Mouse (Mus musculus) embryonic facial prominence, embryonic 15.5 days (tissue): Measurements from ENCODE around the gene Grcc10. TPM values are rescaled to one million over a fixed set of nuclear protein-coding genes. Genes with fewer than 3 reads are reported as not detected.

Source experiments
- ATAC-seq: fragments of 200-750 bp; cut with Nextera tagmentation; 2 replicates; pipeline ENCODE4 v1.8.0; 2017; ENCODE audit warnings: low read depth, moderate TSS enrichment; ENCODE audit not compliant: insufficient number of reproducible peaks, low FRiP score, low TSS enrichment
- H3K27ac ChIP-seq: fragments of 300-500 bp; sonication (generic); replicated peaks from 2 replicates; pipeline ENCODE4 v1.5.1; 2015; ENCODE audit warnings: mild to moderate bottlenecking, inconsistent platforms
- H3K27me3 ChIP-seq: fragments of 300-500 bp; sonication (generic); 2 replicates; pipeline ENCODE4 v1.6.1; 2015; ENCODE audit warnings: inconsistent platforms
- H3K36me3 ChIP-seq: fragments of 300-500 bp; sonication (generic); 2 replicates; pipeline ENCODE4 v1.6.1; 2015; ENCODE audit warnings: mild to moderate bottlenecking, inconsistent platforms
- H3K4me1 ChIP-seq: fragments of 300-500 bp; sonication (generic); 2 replicates; pipeline ENCODE4 v1.6.1; 2015; ENCODE audit warnings: inconsistent platforms
- H3K4me2 ChIP-seq: fragments of 300-500 bp; sonication (generic); replicated peaks from 2 replicates; pipeline ENCODE4 v1.6.1; 2015; ENCODE audit warnings: mild to moderate bottlenecking, inconsistent platforms
- H3K4me3 ChIP-seq: fragments of 300-500 bp; sonication (generic); replicated peaks from 2 replicates; pipeline ENCODE4 v1.5.1; 2015; ENCODE audit warnings: mild to moderate bottlenecking, inconsistent platforms
- H3K9ac ChIP-seq: fragments of 300-500 bp; sonication (generic); 2 replicates; pipeline ENCODE4 v1.6.1; 2015; ENCODE audit warnings: inconsistent platforms
- H3K9me3 ChIP-seq: fragments of 300-500 bp; sonication (generic); replicated peaks from 2 replicates; pipeline ENCODE4 v1.6.1; 2016; ENCODE audit warnings: inconsistent platforms
- WGBS: fragments of 180-500 bp; shearing (Covaris S2); methylation state at CpG from one replicate; pipeline ENCODE4 v1.1.7; 2015; 5-methylcytosine and 5-hydroxymethylcytosine counted together
- polyA plus RNA-seq: library from polyadenylated mRNA; unstranded; fragments of >200 nt; fragmentation: Nextera tagmentation; extraction: Ambion mirVana; gene quantifications from 2 replicates; pipeline ENCODE4 v1.2.1, GENCODE M21; 2015

Gene Grcc10
- polyA plus RNA-seq, 1 experiment from 2014 or later: 416 TPM

DNA sequence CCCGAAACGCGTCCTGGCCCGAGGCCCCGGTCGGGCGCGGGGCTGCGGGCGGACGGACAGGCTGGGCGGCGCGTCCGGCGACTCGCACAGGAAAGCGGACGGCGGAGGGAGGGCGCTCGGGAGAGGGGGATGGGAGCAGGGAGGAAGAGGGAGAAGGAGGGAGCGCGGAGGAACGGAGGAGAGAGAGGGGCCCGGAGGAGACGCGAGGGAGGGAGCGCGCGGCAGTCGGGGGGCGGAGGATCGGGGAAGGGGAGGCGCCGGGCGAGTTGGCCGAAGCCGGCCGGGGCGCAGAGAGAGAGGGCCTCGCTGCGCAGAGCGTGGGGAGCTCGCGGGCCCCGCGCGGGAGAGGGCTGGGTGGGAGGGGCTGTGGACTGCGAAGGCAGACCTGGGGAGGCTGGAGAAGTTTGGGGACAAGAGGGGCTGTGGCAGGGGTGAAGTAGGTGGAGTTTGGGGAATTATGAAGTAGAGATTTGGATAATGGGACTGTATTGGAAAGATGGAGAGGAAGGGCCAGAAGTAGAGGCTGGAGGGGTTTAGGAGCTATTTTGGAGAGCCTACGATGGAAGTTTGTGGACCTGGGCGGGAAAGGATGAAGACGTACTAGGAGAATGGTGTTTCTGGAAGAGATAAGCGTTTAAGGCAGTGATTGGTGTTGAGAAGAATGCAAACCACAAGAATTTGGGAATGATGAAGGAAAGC, 15.6 kb upstream of the Grcc10 start:
- peaks cover 45% of the 10 kb centered on the region for H3K4me1 ChIP-seq

GRCm38 (mm10) chr6:124755831-124756595, 14.8 kb upstream of the Grcc10 start, which contains the start of the genes Gm45234 and Atn1:
Gene Gm45234 (minus strand): TSS chr6:124756021.
Gene Atn1 (minus strand): TSS chr6:124756524.
- peak; percentile 60 for ATAC-seq
- peak within 1 kb of the TSS; percentile 78 for H3K4me3 ChIP-seq
- peaks cover 45% of the 10 kb centered on the region for H3K4me1 ChIP-seq
- peak within 1 kb of the TSS; percentile 70 for H3K4me2 ChIP-seq
- H3K27ac ChIP-seq: peak within 1 kb of the TSS; percentile 98
- H3K27me3 ChIP-seq: no peaks in the 10 kb centered on the region
- H3K9ac ChIP-seq: peak within 1 kb of the TSS; percentile 83
- H3K9me3 ChIP-seq: no peaks in the 10 kb centered on the region
- no peaks in the 10 kb centered on the region for H3K36me3 ChIP-seq
- 0% methylated on average over 56 of the region's 100 CpGs for WGBS

More for the DNA sequence above, 15.6 kb upstream of the Grcc10 start:
- Histone ChIP-seq H3K27me3 (no peaks in the 10 kb centered on the region), H3K9me3 (no peaks in the 10 kb centered on the region), H3K4me3 (peak overlapping the region; percentile 78), H3K27ac (peak overlapping the region; percentile 98), H3K36me3 (no peaks in the 10 kb centered on the region), H3K4me2 (peak overlapping the region; percentile 70), H3K9ac (peak overlapping the region; percentile 83)
- ATAC-seq: peak; percentile 88
- under 1% methylated on average over 50 of the region's 54 CpGs for WGBS

DNA sequence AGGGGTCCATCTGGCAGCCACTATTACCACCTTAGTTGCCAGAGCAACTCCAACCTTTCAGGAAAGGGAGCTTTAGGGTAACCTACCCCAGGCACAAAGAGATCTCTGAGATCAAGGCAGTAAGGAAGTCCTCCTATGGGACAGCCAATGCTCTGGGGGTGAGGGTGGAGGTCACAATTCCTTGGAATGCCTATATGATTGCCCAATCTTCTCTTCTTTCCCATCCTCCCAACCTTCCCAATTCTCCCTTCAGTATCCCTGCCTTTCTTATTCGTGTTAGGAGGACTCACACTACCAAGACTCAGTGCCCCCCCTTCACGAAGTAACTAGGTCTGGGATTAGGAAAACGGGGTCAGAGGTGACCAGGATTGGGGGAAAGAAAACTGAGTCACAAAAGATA, 14.1 kb upstream of the Grcc10 start:
- H3K4me1 ChIP-seq: peaks cover 45% of the 10 kb centered on the region
- H3K27ac ChIP-seq: peak overlapping the region; percentile 98
- ATAC-seq: no peak
- 1% methylated on average over 3 of the region's 3 CpGs for WGBS
- peak overlapping the region; percentile 78 for H3K4me3 ChIP-seq
- no peaks in the 10 kb centered on the region for H3K9me3 ChIP-seq
- H3K4me2 ChIP-seq: peak overlapping the region; percentile 70
- no peaks in the 10 kb centered on the region for H3K36me3 ChIP-seq
- no peaks in the 10 kb centered on the region for H3K27me3 ChIP-seq
- H3K9ac ChIP-seq: peak overlapping the region; percentile 83

DNA sequence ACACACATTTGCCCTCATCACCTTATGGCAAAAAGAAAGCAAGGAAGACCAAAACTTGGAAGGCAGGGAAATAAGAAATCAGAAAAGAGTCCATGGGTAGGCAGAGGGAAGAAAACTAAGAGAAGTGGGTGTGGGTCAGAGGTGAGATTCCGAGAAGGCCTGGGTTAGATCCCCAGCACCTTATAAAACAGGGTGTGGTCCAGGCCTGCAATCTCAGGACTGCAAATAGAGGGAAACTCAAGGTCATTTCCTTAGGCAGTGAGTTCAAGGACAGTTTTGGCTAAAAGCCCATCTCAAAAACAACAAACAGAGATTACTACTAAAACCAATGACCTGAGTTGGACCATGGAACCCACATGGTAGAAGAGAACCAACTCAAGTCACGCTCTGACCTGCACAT, 12.7 kb upstream of the Grcc10 start:
- 83% methylated on average over 2 of the region's 2 CpGs for WGBS
- H3K9me3 ChIP-seq: no peaks in the 10 kb centered on the region
- no peak for ATAC-seq
- H3K27ac ChIP-seq: no peak overlapping the region
- H3K27me3 ChIP-seq: no peaks in the 10 kb centered on the region
- H3K4me3 ChIP-seq: 0 out of 2 replicates have a peak overlapping the region, but pooled peaks have one; percentile 78
- H3K4me2 ChIP-seq: no peak overlapping the region
- peaks cover 38% of the 10 kb centered on the region for H3K4me1 ChIP-seq
- H3K36me3 ChIP-seq: peaks cover 14% of the 10 kb centered on the region
- no peak overlapping the region for H3K9ac ChIP-seq

GRCm38 (mm10) chr6:124750405-124750804, 9.2 kb upstream of the Grcc10 start:
- no peak overlapping the region for H3K9ac ChIP-seq
- no peak for ATAC-seq
- H3K4me1 ChIP-seq: peaks cover 34% of the 10 kb centered on the region
- no peak overlapping the region for H3K4me3 ChIP-seq
- no peak overlapping the region for H3K27ac ChIP-seq
- H3K9me3 ChIP-seq: no peaks in the 10 kb centered on the region
- H3K4me2 ChIP-seq: no peak overlapping the region
- H3K36me3 ChIP-seq: peaks cover 39% of the 10 kb centered on the region
- no peaks in the 10 kb centered on the region for H3K27me3 ChIP-seq
- WGBS: 83% methylated on average over 8 of the region's 8 CpGs

GRCm38 (mm10) chr6:124746654-124747632, 5.8 kb upstream of the Grcc10 start:
- no peaks in the 10 kb centered on the region for H3K9me3 ChIP-seq
- H3K27ac ChIP-seq: peak overlapping the region; percentile 86; the same call in 1 of the 2 replicates
- peaks cover 64% of the 10 kb centered on the region for H3K36me3 ChIP-seq
- H3K27me3 ChIP-seq: no peaks in the 10 kb centered on the region
- peak; percentile 24 for ATAC-seq
- peak overlapping the region; percentile 51 for H3K4me3 ChIP-seq
- H3K4me2 ChIP-seq: peak overlapping the region; percentile 96
- 82% methylated on average over 7 of the region's 7 CpGs for WGBS
- peaks cover 29% of the 10 kb centered on the region for H3K4me1 ChIP-seq
- H3K9ac ChIP-seq: 0 out of 2 replicates have a peak overlapping the region, but pooled peaks have one; percentile 56

DNA sequence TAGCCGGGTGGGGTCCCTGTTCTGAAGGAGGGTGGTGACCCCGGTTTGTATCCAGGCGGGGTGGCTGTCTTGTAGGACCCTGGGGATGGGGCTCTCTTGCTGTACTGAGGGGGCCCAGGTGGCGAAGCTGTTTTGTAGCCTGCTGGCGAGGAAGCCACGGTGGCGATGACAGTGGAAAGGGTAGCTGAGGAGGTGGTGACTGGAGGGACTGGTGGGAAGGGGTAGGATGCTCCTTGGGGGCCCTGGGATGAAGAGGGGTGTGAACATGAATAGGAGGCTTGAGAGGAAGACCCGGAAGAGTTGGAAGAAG, 5.1 kb upstream of the Grcc10 start:
- Histone ChIP-seq H3K4me3 (peak overlapping the region; percentile 51), H3K4me2 (peak overlapping the region; percentile 96), H3K9ac (peak overlapping the region; percentile 56), H3K36me3 (peaks cover 64% of the 10 kb centered on the region), H3K4me1 (peaks cover 34% of the 10 kb centered on the region), H3K27me3 (no peaks in the 10 kb centered on the region), H3K27ac (peak overlapping the region; percentile 86), H3K9me3 (no peaks in the 10 kb centered on the region)
- WGBS: 15% methylated on average over 8 of the region's 8 CpGs
- ATAC-seq: peak; percentile 3

- H3K4me3 ChIP-seq: peak overlapping the region; percentile 51
- peak overlapping the region; percentile 56 for H3K9ac ChIP-seq
- ATAC-seq: peak; percentile 83
- H3K4me1 ChIP-seq: peaks cover 34% of the 10 kb centered on the region
- H3K36me3 ChIP-seq: peaks cover 64% of the 10 kb centered on the region
- under 1% methylated on average over 85 of the region's 85 CpGs for WGBS
- no peaks in the 10 kb centered on the region for H3K9me3 ChIP-seq
- H3K27me3 ChIP-seq: no peaks in the 10 kb centered on the region
- H3K27ac ChIP-seq: peak overlapping the region; percentile 86
- H3K4me2 ChIP-seq: peak overlapping the region; percentile 96
These were observed 4.5 kb upstream of the Grcc10 start for GRCm38 (mm10) chr6:124745490-124746295.

- H3K9me3 ChIP-seq: no peaks in the 10 kb centered on the region
- no peak for ATAC-seq
- H3K27me3 ChIP-seq: no peaks in the 10 kb centered on the region
- H3K9ac ChIP-seq: no peak overlapping the region
- WGBS: 64% methylated on average over 26 of the region's 26 CpGs
- peak overlapping the region; percentile 96 for H3K4me2 ChIP-seq
- peak overlapping the region; percentile 86; the same call in 1 of the 2 replicates for H3K27ac ChIP-seq
- peak overlapping the region; percentile 51 for H3K4me3 ChIP-seq
- H3K36me3 ChIP-seq: peaks cover 61% of the 10 kb centered on the region
- H3K4me1 ChIP-seq: peaks cover 39% of the 10 kb centered on the region
These were observed 3.7 kb upstream of the Grcc10 start for GRCm38 (mm10) chr6:124744755-124745321.

- Histone ChIP-seq H3K27ac (no peak overlapping the region), H3K9ac (no peak overlapping the region), H3K9me3 (no peaks in the 10 kb centered on the region), H3K36me3 (peaks cover 54% of the 10 kb centered on the region), H3K4me2 (no peak overlapping the region), H3K4me3 (no peak overlapping the region), H3K4me1 (peaks cover 50% of the 10 kb centered on the region), H3K27me3 (no peaks in the 10 kb centered on the region)
- ATAC-seq: no peak
- 79% methylated on average over 8 of the region's 8 CpGs for whole genome bisulfite sequencing
These were observed 2.5 kb upstream of the Grcc10 start for GRCm38 (mm10) chr6:124743647-124744046.
